Mouse (Mus musculus) gastrocnemius, postnatal 10 days (tissue): ENCODE data around the gene Myo5a. TPM values are rescaled to one million over a fixed set of nuclear protein-coding genes. Genes with fewer than 3 reads are reported as not detected.

ENCODE experiments used
- DNase-seq: peaks from one replicate; pipeline ENCODE4 v3.0.0; 2021; ENCODE audit warnings: mixed read lengths
- total RNA-seq, 2 experiments: library from RNA; stranded (reverse); gene quantifications; 2 replicates each; pipeline ENCODE4 v1.2.3; 2021

Myo5a gene
- total RNA-seq, 2 experiments from 2014 or later = 18.5 to 27.8 TPM

GRCm38 (mm10) chr9:75071706-75072192, 934 bp downstream of the Myo5a start:
- no peak for DNase-seq

GRCm38 (mm10) chr9:75072361-75072760, 1.5 kb downstream of the Myo5a start:
- no peak for DNase-seq

- no peak for DNase-seq
These were observed 6.4 kb downstream of the Myo5a start for GRCm38 (mm10) chr9:75077191-75077590.

GRCm38 (mm10) chr9:75085242-75085824, 14.5 kb downstream of the Myo5a start:
- no peak for DNase-seq

GRCm38 (mm10) chr9:75087823-75088222, 17.0 kb downstream of the Myo5a start:
- no peak for DNase-seq

- no peak for DNase-seq
These were observed 18.5 kb downstream of the Myo5a start for GRCm38 (mm10) chr9:75089285-75089684.

GRCm38 (mm10) chr9:75092134-75092533, 21.3 kb downstream of the Myo5a start:
- no peak for DNase-seq

- DNase-seq = no peak
These were observed 23.9 kb downstream of the Myo5a start for GRCm38 (mm10) chr9:75094762-75095161.

- no peak for DNase-seq
These were observed 28.1 kb downstream of the Myo5a start for GRCm38 (mm10) chr9:75098937-75099336.

GRCm38 (mm10) chr9:75100157-75100781, 29.5 kb downstream of the Myo5a start:
- DNase-seq = no peak

- no peak for DNase-seq
These were observed 31.3 kb downstream of the Myo5a start for GRCm38 (mm10) chr9:75102131-75102530.

- DNase-seq = no peak
These were observed 45.9 kb downstream of the Myo5a start for GRCm38 (mm10) chr9:75116571-75117177.

GRCm38 (mm10) chr9:75121126-75121525, 50.3 kb downstream of the Myo5a start:
- no peak for DNase-seq

- no peak for DNase-seq
These were observed 53.4 kb downstream of the Myo5a start for GRCm38 (mm10) chr9:75124201-75124721.

GRCm38 (mm10) chr9:75130553-75130952, 59.7 kb downstream of the Myo5a start:
- DNase-seq = no peak

GRCm38 (mm10) chr9:75146911-75147310, 76.1 kb downstream of the Myo5a start:
- DNase-seq = no peak

- DNase-seq = no peak
These were observed 89.7 kb downstream of the Myo5a start for GRCm38 (mm10) chr9:75160525-75160924.

GRCm38 (mm10) chr9:75163650-75164049, 92.8 kb downstream of the Myo5a start:
- no peak for DNase-seq

GRCm38 (mm10) chr9:75171721-75172120, 100.9 kb downstream of the Myo5a start:
- DNase-seq = no peak

GRCm38 (mm10) chr9:75187646-75188260, 116.9 kb downstream of the Myo5a start:
- no peak for DNase-seq

- peak; percentile 24 for DNase-seq
These were observed 123.0 kb downstream of the Myo5a start for GRCm38 (mm10) chr9:75193858-75194257.

- no peak for DNase-seq
These were observed 125.5 kb downstream of the Myo5a start for GRCm38 (mm10) chr9:75196335-75196734.

- no peak for DNase-seq
These were observed 126.5 kb downstream of the Myo5a start for GRCm38 (mm10) chr9:75197297-75197696.
